Mouse (Mus musculus): ENCODE measurements around the gene Gm9857. TPM values are rescaled to one million over a fixed set of nuclear protein-coding genes. Genes with fewer than 3 reads are reported as not detected.

Gm9857 gene
- total and polyA plus RNA-seq, 3 experiments = not detected

DNA sequence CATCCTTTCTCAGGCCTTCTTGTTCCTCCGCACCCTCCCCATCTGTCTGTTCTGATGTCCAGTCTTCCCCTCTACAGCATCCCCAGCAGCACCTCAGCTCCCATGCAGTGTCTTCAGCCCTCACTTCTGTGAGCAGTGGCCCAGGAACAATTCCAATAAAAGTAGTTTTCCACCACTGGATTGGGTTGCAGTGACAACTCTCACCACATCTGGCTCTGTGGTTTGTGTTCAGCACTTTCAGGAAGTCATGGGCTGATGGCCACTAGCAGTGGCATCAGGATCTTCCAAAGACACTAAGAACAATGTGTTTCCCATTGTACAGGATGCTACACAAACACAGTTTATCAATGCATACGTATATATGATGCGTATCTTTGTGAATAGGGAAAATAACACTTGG, 25.8 kb upstream of the Gm9857 start:
- TF ChIP-seq USF2 (IDR thresholded peaks at IDR 0.05; ENCODE audit: borderline replicate concordance in 1 of 2, insufficient read depth in 1 of 2, low read depth in 1 of 2, low read length in 2 of 2) (no peak), SMC3 (IDR thresholded peaks at IDR 0.05; ENCODE audit: low read depth, low read length) (no peak), ZNF384 (IDR thresholded peaks at IDR 0.05; ENCODE audit: low read depth, low read length) (no peak), POLR2AphosphoS2 (IDR thresholded peaks at IDR 0.05; ENCODE audit: low read length) (no peak), KAT2A (conservative IDR thresholded peaks at IDR 0.05; ENCODE audit: low read depth, low read length) (no peak), MAFK (IDR thresholded peaks at IDR 0.05; ENCODE audit: borderline replicate concordance, low read depth, low read length) (no peak), ZC3H11A (IDR thresholded peaks at IDR 0.05; ENCODE audit: low read depth, low read length) (no peak), ELF1 (IDR thresholded peaks at IDR 0.05; ENCODE audit: low read depth, low read length) (no peak), RAD21 (IDR thresholded peaks at IDR 0.05; ENCODE audit: low read depth, low read length) (no peak), MYB (IDR thresholded peaks at IDR 0.05; ENCODE audit: low read depth, low read length) (no peak), JUND (IDR thresholded peaks at IDR 0.05; ENCODE audit: low read depth, low read length) (no peak), ZMIZ1 (IDR thresholded peaks at IDR 0.05; ENCODE audit: low read depth, low read length) (no peak), GATA1 (IDR thresholded peaks at IDR 0.05; ENCODE audit: low read depth, low read length) (no peak), MYC (IDR thresholded peaks at IDR 0.05; ENCODE audit: low read depth, low read length) (no peak)
- H3K9me3 ChIP-seq (replicated peaks; ENCODE audit: insufficient read depth, low read length) = no peaks in the 10 kb centered on the region
- no peak overlapping the region for H3K27ac ChIP-seq (ENCODE audit: control insufficient read depth, low read depth, low read length)
- no peaks in the 10 kb centered on the region for H3K79me2 ChIP-seq (ENCODE audit: control insufficient read depth, insufficient read depth, low read length, poor library complexity)
- no peaks in the 10 kb centered on the region for H3K4me1 ChIP-seq (ENCODE audit: control insufficient read depth in 1 of 2, insufficient read depth in 2 of 2, low read length in 2 of 2)
- H3K4me3 ChIP-seq (ENCODE audit: control insufficient read depth in 1 of 2, insufficient read depth in 1 of 2, low read depth in 2 of 2, low read length in 2 of 2) = no peak overlapping the region
- H3K9ac ChIP-seq (ENCODE audit: control insufficient read depth, low read depth, low read length, poor library complexity, severe bottlenecking) = no peak overlapping the region
- no peaks in the 10 kb centered on the region for H3K36me3 ChIP-seq (ENCODE audit: control insufficient read depth in 1 of 2, insufficient read depth in 2 of 2, low read length in 2 of 2)
- no peaks in the 10 kb centered on the region for H3K27me3 ChIP-seq (ENCODE audit: control insufficient read depth in 1 of 2, insufficient read depth in 2 of 2, low read length in 2 of 2)
- DNase-seq (ENCODE audit: low read depth, low spot score) = no peak

GRCm38 (mm10) chr3:108964361-108965044, 24.3 kb upstream of the Gm9857 start:
- no peak for TF ChIP-seq BHLHE40 (IDR thresholded peaks at IDR 0.05; ENCODE audit: borderline replicate concordance, low read depth, low read length)
- no peak for TF ChIP-seq E2F4 (IDR thresholded peaks at IDR 0.05; ENCODE audit: borderline replicate concordance, low read depth, low read length)
- no peak for TF ChIP-seq GATA1 (IDR thresholded peaks at IDR 0.05; ENCODE audit: low read depth, low read length)
- no peak for TF ChIP-seq USF2 (IDR thresholded peaks at IDR 0.05; ENCODE audit: borderline replicate concordance in 1 of 2, insufficient read depth in 1 of 2, low read depth in 1 of 2, low read length in 2 of 2)
- no peak for TF ChIP-seq MAX (IDR thresholded peaks at IDR 0.05; ENCODE audit: low read length)
- no peak for TF ChIP-seq MXI1 (IDR thresholded peaks at IDR 0.05; ENCODE audit: low read depth, low read length)
- TF ChIP-seq MEF2A (IDR thresholded peaks at IDR 0.05; ENCODE audit: extremely low read depth, insufficient replicate concordance, low read depth, low read length, poor library complexity, severe bottlenecking) = no peak
- TF ChIP-seq CTCF (IDR thresholded peaks at IDR 0.05 in 2 of 3, conservative IDR thresholded peaks at IDR 0.05 in 1 of 3; ENCODE audit: control insufficient read depth in 1 of 3, insufficient read depth in 1 of 3, low read depth in 2 of 3, low read length in 3 of 3, poor library complexity in 1 of 3, severe bottlenecking in 1 of 3) = peak; percentile 12 to 52 (median 45); a peak in 4 of 6 replicates
- peak; percentile 22 for TF ChIP-seq RAD21 (IDR thresholded peaks at IDR 0.05; ENCODE audit: low read depth, low read length)
- peak; percentile 57 for TF ChIP-seq SMC3 (IDR thresholded peaks at IDR 0.05; ENCODE audit: low read depth, low read length)
- no peak for TF ChIP-seq SIN3A (IDR thresholded peaks at IDR 0.05; ENCODE audit: low read length)
- TF ChIP-seq GABPA (IDR thresholded peaks at IDR 0.05; ENCODE audit: low read depth, low read length) = no peak
- no peak for TF ChIP-seq CHD1 (IDR thresholded peaks at IDR 0.05; ENCODE audit: low read depth, low read length)
- TF ChIP-seq MAZ (IDR thresholded peaks at IDR 0.05; ENCODE audit: low read depth, low read length) = no peak
- no peak for TF ChIP-seq TBP (IDR thresholded peaks at IDR 0.05; ENCODE audit: low read depth, low read length)
- TF ChIP-seq USF1 (IDR thresholded peaks at IDR 0.05; ENCODE audit: low read depth, low read length) = no peak
- TF ChIP-seq EP300 (IDR thresholded peaks at IDR 0.05; ENCODE audit: low read depth in 1 of 2, low read length in 2 of 2) = no peak
- TF ChIP-seq NELFE (IDR thresholded peaks at IDR 0.05; ENCODE audit: low read depth, low read length) = no peak
- TF ChIP-seq ZC3H11A (IDR thresholded peaks at IDR 0.05; ENCODE audit: low read depth, low read length) = peak; percentile 11; the same call in 1 of the 2 replicates
- Histone ChIP-seq H3K4me3 (ENCODE audit: control insufficient read depth in 1 of 2, insufficient read depth in 1 of 2, low read depth in 2 of 2, low read length in 2 of 2) (no peak overlapping the region), H3K4me1 (ENCODE audit: control insufficient read depth in 1 of 2, insufficient read depth in 2 of 2, low read length in 2 of 2) (no peaks in the 10 kb centered on the region), H3K79me2 (ENCODE audit: control insufficient read depth, insufficient read depth, low read length, poor library complexity) (no peaks in the 10 kb centered on the region), H3K9ac (ENCODE audit: control insufficient read depth, low read depth, low read length, poor library complexity, severe bottlenecking) (no peak overlapping the region), H3K27me3 (ENCODE audit: control insufficient read depth in 1 of 2, insufficient read depth in 2 of 2, low read length in 2 of 2) (no peaks in the 10 kb centered on the region), H3K36me3 (ENCODE audit: control insufficient read depth in 1 of 2, insufficient read depth in 2 of 2, low read length in 2 of 2) (no peaks in the 10 kb centered on the region), H3K27ac (ENCODE audit: control insufficient read depth, low read depth, low read length) (no peak overlapping the region), H3K9me3 (replicated peaks; ENCODE audit: insufficient read depth, low read length) (no peaks in the 10 kb centered on the region)
- peak; percentile 34 for DNase-seq (ENCODE audit: low read depth, low spot score)

All from MEL (cell line).